Comparison of ENCODE assay signal across 12 mouse cellular contexts in the genomic region with DNA sequence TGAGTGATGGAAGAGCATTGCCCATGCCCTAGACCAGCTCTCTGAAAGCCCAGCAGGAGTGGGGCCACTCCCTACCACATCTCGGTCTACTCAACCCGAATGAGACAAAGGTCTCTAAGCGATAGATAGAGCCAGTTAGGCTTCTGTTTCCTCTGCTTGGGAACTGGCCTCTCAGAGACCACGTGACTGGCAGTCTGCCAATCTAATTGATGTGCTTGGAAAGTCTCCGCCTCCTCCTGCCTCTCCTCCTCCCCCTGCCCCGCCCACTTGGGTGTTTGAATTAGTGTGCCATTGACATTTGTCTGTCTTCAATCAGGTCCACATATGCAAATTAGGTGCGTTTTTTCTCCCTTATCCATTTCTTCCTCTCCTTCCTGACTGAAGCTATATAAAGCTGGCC. TPM values are rescaled to one million over a fixed set of nuclear protein-coding genes. Genes with fewer than 3 reads are reported as not detected.
DNase-seq lines count a peak whose midpoint lies in the region; ATAC-seq lines count a peak whose summit lies in the region.
"Had no signal": no experiment of that assay in that cellular context is flagged by ENCODE, and none has a peak within 500 bp of the region (broad histone marks: within the 10 kb centered on the region; RNA-seq: fewer than 3 reads in every experiment).

No protein-coding gene starts in this region.

- H3K9me3 ChIP-seq in kidney, embryonic 15.5 days (replicated peaks): no peaks in the 10 kb centered on the region
- H3K9me3 ChIP-seq in midbrain, embryonic 11.5 days (ENCODE audit: control insufficient read depth, low read length): no peaks in the 10 kb centered on the region
- H3K9me3 ChIP-seq in midbrain, embryonic 16.5 days (replicated peaks; ENCODE audit: control insufficient read depth, low read length, poor library complexity, severe bottlenecking): no peaks in the 10 kb centered on the region
- H3K9me3 ChIP-seq: hindbrain, embryonic 13.5 days had no signal

- no peak overlapping the region for H3K9ac ChIP-seq in kidney, embryonic 15.5 days
- H3K9ac ChIP-seq in midbrain, embryonic 11.5 days (ENCODE audit: low read length): no peak overlapping the region
- no peak overlapping the region for H3K9ac ChIP-seq in midbrain, embryonic 16.5 days (ENCODE audit: low read depth, low read length)
- H3K9ac ChIP-seq: hindbrain, embryonic 13.5 days; liver, postnatal 0 days had no signal

- no peaks in the 10 kb centered on the region for H3K27me3 ChIP-seq in kidney, embryonic 15.5 days
- no peaks in the 10 kb centered on the region for H3K27me3 ChIP-seq in midbrain, embryonic 11.5 days (ENCODE audit: control insufficient read depth, insufficient read depth, low read length)
- no peaks in the 10 kb centered on the region for H3K27me3 ChIP-seq in midbrain, embryonic 16.5 days (ENCODE audit: control insufficient read depth, insufficient read depth, low read depth, low read length)
- H3K27me3 ChIP-seq: hindbrain, embryonic 13.5 days had no signal

- no peaks in the 10 kb centered on the region for H3K36me3 ChIP-seq in kidney, embryonic 15.5 days
- H3K36me3 ChIP-seq in midbrain, embryonic 11.5 days (ENCODE audit: control insufficient read depth, insufficient read depth, low read length): no peaks in the 10 kb centered on the region
- H3K36me3 ChIP-seq in midbrain, embryonic 16.5 days (ENCODE audit: control insufficient read depth, insufficient read depth, low read length): no peaks in the 10 kb centered on the region
- H3K36me3 ChIP-seq: hindbrain, embryonic 13.5 days had no signal

- no peak overlapping the region for H3K27ac ChIP-seq in kidney, embryonic 15.5 days
- H3K27ac ChIP-seq in midbrain, embryonic 11.5 days (ENCODE audit: low read depth, low read length): no peak overlapping the region
- no peak overlapping the region for H3K27ac ChIP-seq in midbrain, embryonic 16.5 days (ENCODE audit: low read length)
- H3K27ac ChIP-seq: hindbrain, embryonic 13.5 days had no signal

- no peaks in the 10 kb centered on the region for H3K4me1 ChIP-seq in kidney, embryonic 15.5 days
- H3K4me1 ChIP-seq in midbrain, embryonic 11.5 days (ENCODE audit: control insufficient read depth, insufficient read depth, low read length): no peaks in the 10 kb centered on the region
- H3K4me1 ChIP-seq in midbrain, embryonic 16.5 days (ENCODE audit: control insufficient read depth, insufficient read depth, low read length): no peaks in the 10 kb centered on the region
- H3K4me1 ChIP-seq: hindbrain, embryonic 13.5 days had no signal

- 81% methylated on average over 7 of the region's 7 CpGs for WGBS in kidney, embryonic 15.5 days
- 78% methylated on average over 7 of the region's 7 CpGs for WGBS in midbrain, embryonic 11.5 days
- WGBS in midbrain, embryonic 16.5 days: 80% methylated on average over 7 of the region's 7 CpGs

- ATAC-seq in kidney, embryonic 15.5 days (replicated peaks; ENCODE audit: low FRiP score): no peak
- no peak for ATAC-seq in midbrain, embryonic 11.5 days (ENCODE audit: low FRiP score)
- ATAC-seq in midbrain, embryonic 16.5 days: no peak
- ATAC-seq: liver, postnatal 0 days had no signal

- peak; percentile 40 for DNase-seq in adrenal gland, postnatal 10 days
- no peak for DNase-seq in adrenal gland, adult 2 months
- peak; percentile 31 for DNase-seq in kidney, postnatal 10 days
- DNase-seq in midbrain, embryonic 11.5 days (ENCODE audit: low spot score, missing footprints): peak; percentile 75
- DNase-seq in testis, postnatal 10 days (ENCODE audit: low spot score): peak; percentile 67
- DNase-seq in gastrocnemius, adult 8-10 months (ENCODE audit: low spot score in 2 of 2): no peak
- DNase-seq: cerebellum, adult 8-10 months; liver, postnatal 0 days; thymus, postnatal 4 days had no signal

- no peak overlapping the region for H3K4me2 ChIP-seq in kidney, embryonic 15.5 days
- H3K4me2 ChIP-seq in midbrain, embryonic 11.5 days: no peak overlapping the region
- H3K4me2 ChIP-seq in midbrain, embryonic 16.5 days (ENCODE audit: low read length): no peak overlapping the region
- H3K4me2 ChIP-seq: hindbrain, embryonic 13.5 days had no signal

- no peak overlapping the region for H3K4me3 ChIP-seq in kidney, embryonic 15.5 days (replicated peaks)
- H3K4me3 ChIP-seq in midbrain, embryonic 11.5 days (ENCODE audit: low read depth, low read length): no peak overlapping the region
- no peak overlapping the region for H3K4me3 ChIP-seq in midbrain, embryonic 16.5 days (ENCODE audit: low read depth, low read length)
- H3K4me3 ChIP-seq: hindbrain, embryonic 13.5 days had no signal

RNA-seq across cellular contexts. Expression of a gene that starts 24.9 kb away (rescaled TPM):
- 10 to 100 TPM; 85.6 to 93.5 TPM for total RNA-seq in adrenal gland, postnatal 10 days (2021)
- total RNA-seq in adrenal gland, adult 2 months (2021): 10 to 100 TPM; 79.5 to 84.2 TPM
- 9.3 and 18.5 TPM in 2 replicates for polyA plus RNA-seq in adrenal gland, adult 2 months (2012; rRNA removed)
- polyA plus RNA-seq in kidney, embryonic 15.5 days (2015; fragmentation: Nextera tagmentation; extraction: Ambion mirVana): 64.8 and 67.9 TPM in 2 replicates
- polyA plus RNA-seq in midbrain, embryonic 11.5 days (2014; fragmentation: Nextera tagmentation; extraction: Ambion mirVana): 115 and 123 TPM in 2 replicates
- 42.6 and 47.4 TPM in 2 replicates for polyA plus RNA-seq in midbrain, embryonic 16.5 days (2015; fragmentation: Nextera tagmentation; extraction: Ambion mirVana)
- total RNA-seq in gastrocnemius, adult 8-10 months (2022): 10 to 100 TPM; 12.9 to 18.1 (median 14.4) TPM

Comparison
In these comparisons a context has a peak if more than half of its experiments do, and no peak if none do; other contexts are left out.
1. DNase-seq: peak in adrenal gland, postnatal 10 days (single experiment), kidney, postnatal 10 days (single experiment), midbrain, embryonic 11.5 days (single experiment) and testis, postnatal 10 days (single experiment); none in adrenal gland, adult 2 months (single experiment) and gastrocnemius, adult 8-10 months (0 of 2).